In the genomic region with DNA sequence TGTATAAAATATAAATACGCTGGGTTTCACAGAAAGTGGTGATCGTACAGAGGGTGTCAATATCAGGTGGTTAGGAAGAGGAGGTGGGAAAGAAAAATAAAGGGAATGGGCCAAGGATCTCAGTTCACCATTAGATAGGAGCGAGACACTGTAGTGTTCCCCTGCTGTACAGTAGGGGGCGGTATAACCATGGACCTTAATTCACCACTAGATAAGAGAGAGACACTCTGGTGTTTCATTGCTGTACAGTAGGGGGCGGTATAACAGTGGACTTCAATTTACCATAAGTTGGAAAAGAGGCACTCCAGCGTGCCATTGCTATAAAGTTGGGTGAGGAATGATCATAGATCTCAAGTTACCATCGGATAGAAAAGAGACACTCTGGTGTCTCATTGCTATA, we compare ENCODE assay signal across 7 mouse cellular contexts.
DNase-seq lines count a peak whose midpoint lies in the region; ATAC-seq and TF ChIP-seq lines count a peak whose summit lies in the region.

No protein-coding gene starts in this region.

- peaks cover 11% of the 10 kb centered on the region; the same call in 1 of the 2 replicates for H3K9me3 ChIP-seq in E14TG2a.4 (ENCODE audit: low read length)
- H3K9me3 ChIP-seq in hindbrain, embryonic 11.5 days (ENCODE audit: control insufficient read depth, low read length): no peaks in the 10 kb centered on the region

- H3K4me2 ChIP-seq in hindbrain, embryonic 11.5 days (replicated peaks; ENCODE audit: low read depth, low read length): no peak overlapping the region

- H3K27me3 ChIP-seq in E14TG2a.4 (ENCODE audit: insufficient read depth, low read length): no peaks in the 10 kb centered on the region
- H3K27me3 ChIP-seq in hindbrain, embryonic 11.5 days (ENCODE audit: control insufficient read depth, insufficient read depth, low read length): no peaks in the 10 kb centered on the region

- 35% methylated on average over 7 of the region's 7 CpGs for WGBS in hindbrain, embryonic 11.5 days

- DNase-seq in Muller cell, postnatal 12 days (ENCODE audit: inconsistent ontology term): peak; percentile 60
- DNase-seq in cerebellum, postnatal 10 days: peak; percentile 79 to 90
- peak; percentile 71 for DNase-seq in hindbrain, embryonic 11.5 days (ENCODE audit: low spot score)
- DNase-seq in layer of hippocampus, adult 2 months (ENCODE audit: low spot score in 2 of 2): peak; percentile 52 to 57
- peak; percentile 44 for DNase-seq in lung, postnatal 36 days
- DNase-seq in thymus, postnatal 10 days (ENCODE audit: low spot score in 2 of 2): peak; percentile 22 to 66

- no peaks in the 10 kb centered on the region for H3K4me1 ChIP-seq in E14TG2a.4 (replicated peaks; ENCODE audit: low read depth, low read length)
- no peaks in the 10 kb centered on the region for H3K4me1 ChIP-seq in hindbrain, embryonic 11.5 days (replicated peaks; ENCODE audit: control insufficient read depth, insufficient read depth, low read length)

- H3K27ac ChIP-seq in hindbrain, embryonic 11.5 days (ENCODE audit: low read depth, low read length): no peak overlapping the region
- H3K27ac ChIP-seq in layer of hippocampus, adult 2 months: no peak overlapping the region

- peak; percentile 85 for ATAC-seq in hindbrain, embryonic 11.5 days (ENCODE audit: low FRiP score)

- TF ChIP-seq CTCF in E14TG2a.4 (conservative IDR thresholded peaks at IDR 0.05; ENCODE audit: low read length): peak; percentile 75
- peak; percentile 97 for TF ChIP-seq CTCF in layer of hippocampus, adult 2 months (conservative IDR thresholded peaks at IDR 0.05)

- H3K36me3 ChIP-seq in E14TG2a.4 (ENCODE audit: insufficient read depth, low read length): no peaks in the 10 kb centered on the region
- H3K36me3 ChIP-seq in hindbrain, embryonic 11.5 days (ENCODE audit: control insufficient read depth, insufficient read depth, low read length): no peaks in the 10 kb centered on the region

- H3K4me3 ChIP-seq in E14TG2a.4 (replicated peaks; ENCODE audit: low read length): no peak overlapping the region
- no peak overlapping the region for H3K4me3 ChIP-seq in hindbrain, embryonic 11.5 days (ENCODE audit: low read depth, low read length)
- H3K4me3 ChIP-seq in layer of hippocampus, adult 2 months: no peak overlapping the region

- no peak overlapping the region for H3K9ac ChIP-seq in hindbrain, embryonic 11.5 days (ENCODE audit: low read depth, low read length)
